Mouse (Mus musculus) kidney, adult 8-10 months (tissue): ENCODE measurements around the gene Nufip1.
"Not testable (repeated sequence)": the region's sequence is repeated elsewhere in the genome, so short reads cannot be mapped to it uniquely, and the experiment has no call there.

Experiments
- DNase-seq, 2 experiments: peaks; one replicate each; pipeline ENCODE4 v3.0.0; 2022

The Nufip1 gene

GRCm38 (mm10) chr14:76145868-76146267 is 35.2 kb downstream of the Nufip1 start:
- no peak for DNase-seq

GRCm38 (mm10) chr14:76147061-76147460 is 36.4 kb downstream of the Nufip1 start:
- no peak for DNase-seq

GRCm38 (mm10) chr14:76148294-76148693 is 37.6 kb downstream of the Nufip1 start:
- DNase-seq, result no peak

- peak; percentile 81 to 83 for DNase-seq
Observed at GRCm38 (mm10) chr14:76149531-76150179, 39.0 kb downstream of the Nufip1 start.

GRCm38 (mm10) chr14:76150499-76150898 is 39.8 kb downstream of the Nufip1 start:
- no peak for DNase-seq

GRCm38 (mm10) chr14:76151011-76151410 is 40.3 kb downstream of the Nufip1 start:
- DNase-seq, result no peak

- DNase-seq, result no peak
Observed at GRCm38 (mm10) chr14:76151820-76152161, 41.1 kb downstream of the Nufip1 start.

GRCm38 (mm10) chr14:76152162-76153002 is 41.7 kb downstream of the Nufip1 start:
- peak; percentile 92 to 96 for DNase-seq

- DNase-seq, result peak in 1 of 2 experiments; percentile 8
Observed at GRCm38 (mm10) chr14:76153003-76153675, 42.4 kb downstream of the Nufip1 start.

- no peak for DNase-seq
Observed at GRCm38 (mm10) chr14:76153828-76154227, 43.1 kb downstream of the Nufip1 start.

- no peak for DNase-seq
Observed at GRCm38 (mm10) chr14:76158192-76158785, 47.6 kb downstream of the Nufip1 start.

- DNase-seq, result not testable (repeated sequence)
Observed at GRCm38 (mm10) chr14:76160580-76160979, 49.9 kb downstream of the Nufip1 start.

- no peak for DNase-seq
Observed at GRCm38 (mm10) chr14:76164236-76164635, 53.5 kb downstream of the Nufip1 start.

- DNase-seq, result no peak
Observed at GRCm38 (mm10) chr14:76164904-76165755, 54.4 kb downstream of the Nufip1 start.

GRCm38 (mm10) chr14:76169876-76170466 is 59.3 kb downstream of the Nufip1 start:
- DNase-seq, result no peak

GRCm38 (mm10) chr14:76171285-76171684 is 60.6 kb downstream of the Nufip1 start:
- no peak for DNase-seq

GRCm38 (mm10) chr14:76174328-76174727 is 63.6 kb downstream of the Nufip1 start:
- no peak for DNase-seq

GRCm38 (mm10) chr14:76175808-76176207 is 65.1 kb downstream of the Nufip1 start:
- DNase-seq, result no peak

GRCm38 (mm10) chr14:76177230-76177629 is 66.5 kb downstream of the Nufip1 start:
- no peak for DNase-seq

- DNase-seq, result no peak
Observed at GRCm38 (mm10) chr14:76178447-76178846, 67.8 kb downstream of the Nufip1 start.

- DNase-seq, result no peak
Observed at GRCm38 (mm10) chr14:76179343-76179742, 68.7 kb downstream of the Nufip1 start.

- DNase-seq, result peak; percentile 11 to 27
Observed at GRCm38 (mm10) chr14:76185358-76185757, 74.7 kb downstream of the Nufip1 start.
